Mouse (Mus musculus): ENCODE data around the gene Hnrnpr. TPM values are rescaled to one million over a fixed set of nuclear protein-coding genes. Genes with fewer than 3 reads are reported as not detected.

Hnrnpr gene
- total RNA-seq, 2 experiments from 2014 or later: 73.9 to 81.7 TPM

DNA sequence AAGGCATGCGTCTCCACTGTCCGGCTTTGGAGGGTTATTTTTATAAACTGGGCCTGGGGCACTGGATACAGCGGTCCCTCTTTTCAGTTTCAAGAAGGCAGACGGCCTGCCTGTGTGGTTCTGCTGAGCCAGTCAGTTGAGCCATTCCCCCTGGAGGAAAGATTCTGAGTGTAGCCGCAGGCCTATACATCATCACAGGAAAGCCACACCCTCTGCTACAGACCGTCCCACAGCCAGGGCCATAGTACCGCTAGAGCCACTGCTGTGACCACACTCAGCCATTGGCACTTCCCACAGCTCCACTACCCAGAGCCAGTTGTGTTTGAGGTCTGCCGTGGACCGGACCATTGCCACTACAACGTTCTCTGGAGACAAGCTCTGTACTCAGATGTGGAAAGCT is 91.1 kb downstream of the Hnrnpr start:
- DNase-seq: no peak

- no peak for DNase-seq
Observed at GRCm38 (mm10) chr4:136407831-136408230, 97.1 kb downstream of the Hnrnpr start.

Other genes starting within 250 kb of the Hnrnpr start
- gene Id3, start 167.4 kb upstream of the Hnrnpr start, total RNA-seq (2021): 10 to 100 TPM; 60.0 to 74.0 TPM
- gene E2f2, start 138.5 kb upstream of the Hnrnpr start, total RNA-seq (2021): 1 to 10 TPM; 2.1 to 2.3 TPM
- 1 to 10 TPM; 1.7 to 2.1 TPM for gene Asap3, start 104.6 kb upstream of the Hnrnpr start, total RNA-seq (2021)
- 1 to 10 TPM; 2.7 to 2.8 TPM for gene Tcea3, start 63.2 kb upstream of the Hnrnpr start, total RNA-seq (2021)
- gene Zfp46, start 26.3 kb upstream of the Hnrnpr start, total RNA-seq (2021): 10 to 100 TPM; 17.0 to 21.4 TPM
- under 1 TPM in 1 of 2 experiments, not detected in 1; 0.10 TPM for gene Htr1d, start 112.6 kb downstream of the Hnrnpr start, total RNA-seq (2021)
- gene 6030445D17Rik, start 151.3 kb downstream of the Hnrnpr start, total RNA-seq (2021): under 1 TPM; 0.26 to 0.53 TPM
- gene Luzp1, start 158.8 kb downstream of the Hnrnpr start, total RNA-seq (2021): 10 to 100 TPM; 30.7 to 35.7 TPM

Data from adrenal gland, postnatal 36 days (tissue).